8 mouse cellular contexts compared by ENCODE assay signal in genomic region chr9:27192761-27193591, GRCm38 (mm10). TPM values are rescaled to one million over a fixed set of nuclear protein-coding genes. Genes with fewer than 3 reads are reported as not detected.
DNase-seq lines count a peak whose midpoint lies in the region; ATAC-seq and TF ChIP-seq lines count a peak whose summit lies in the region.

No protein-coding gene starts in this region.

- peak; percentile 68 for DNase-seq in cerebellum, adult 11-12 months
- no peak for DNase-seq in cerebellum, postnatal 4 days (ENCODE audit: low spot score in 2 of 2)
- DNase-seq in heart, postnatal 0 days (ENCODE audit: low spot score), result peak; percentile 15
- peak; percentile 83 for DNase-seq in midbrain, embryonic 11.5 days (ENCODE audit: low spot score, missing footprints)
- no peak for DNase-seq in thymus, postnatal 10 days (ENCODE audit: low spot score in 2 of 2)
- no peak for DNase-seq in spleen, postnatal 36 days (ENCODE audit: low spot score in 2 of 2)
- no peak for DNase-seq in adipocyte (ENCODE audit: low spot score)

- peak overlapping the region; percentile 62; the same call in 1 of the 2 replicates for H3K4me2 ChIP-seq in heart, postnatal 0 days (ENCODE audit: low read depth, low read length)
- no peak overlapping the region for H3K4me2 ChIP-seq in midbrain, embryonic 11.5 days

- no peaks in the 10 kb centered on the region for H3K27me3 ChIP-seq in heart, postnatal 0 days (ENCODE audit: control insufficient read depth, insufficient read depth, low read length)
- H3K27me3 ChIP-seq in midbrain, embryonic 11.5 days (ENCODE audit: control insufficient read depth, insufficient read depth, low read length), result no peaks in the 10 kb centered on the region

- WGBS in heart, postnatal 0 days, result 65% methylated on average over 10 of the region's 10 CpGs
- 68% methylated on average over 10 of the region's 10 CpGs for WGBS in midbrain, embryonic 11.5 days

- no peak for TF ChIP-seq EP300 in heart, postnatal 0 days (IDR thresholded peaks at IDR 0.05; ENCODE audit: low read depth)

- peak overlapping the region; percentile 89 for H3K27ac ChIP-seq in heart, postnatal 0 days (ENCODE audit: low read depth)
- no peak overlapping the region for H3K27ac ChIP-seq in midbrain, embryonic 11.5 days (ENCODE audit: low read depth, low read length)

- no peak overlapping the region for H3K9ac ChIP-seq in heart, postnatal 0 days (replicated peaks; ENCODE audit: low read depth, low read length)
- no peak overlapping the region for H3K9ac ChIP-seq in midbrain, embryonic 11.5 days (ENCODE audit: low read length)

- TF ChIP-seq CTCF in heart, postnatal 0 days (IDR thresholded peaks at IDR 0.05; ENCODE audit: low read depth), result no peak

- H3K36me3 ChIP-seq in heart, postnatal 0 days (replicated peaks; ENCODE audit: control insufficient read depth, insufficient read depth, low read length), result no peaks in the 10 kb centered on the region
- no peaks in the 10 kb centered on the region for H3K36me3 ChIP-seq in midbrain, embryonic 11.5 days (ENCODE audit: control insufficient read depth, insufficient read depth, low read length)

- peaks cover 14% of the 10 kb centered on the region for H3K4me1 ChIP-seq in heart, postnatal 0 days (ENCODE audit: control insufficient read depth, insufficient read depth)
- H3K4me1 ChIP-seq in midbrain, embryonic 11.5 days (ENCODE audit: control insufficient read depth, insufficient read depth, low read length), result peaks cover 15% of the 10 kb centered on the region

- peak; percentile 82 for ATAC-seq in common myeloid progenitor, adult 5-6 weeks (replicated peaks; ENCODE audit: low read depth, poor library complexity, severe bottlenecking)
- ATAC-seq in heart, postnatal 0 days (ENCODE audit: insufficient read depth, low read depth), result no peak
- no peak for ATAC-seq in midbrain, embryonic 11.5 days (ENCODE audit: low FRiP score)

- H3K9me3 ChIP-seq in heart, postnatal 0 days (replicated peaks; ENCODE audit: control insufficient read depth, low read length), result no peaks in the 10 kb centered on the region
- no peaks in the 10 kb centered on the region for H3K9me3 ChIP-seq in midbrain, embryonic 11.5 days (ENCODE audit: control insufficient read depth, low read length)

- H3K4me3 ChIP-seq in heart, postnatal 0 days (ENCODE audit: low read depth, low read length), result no peak overlapping the region
- no peak overlapping the region for H3K4me3 ChIP-seq in midbrain, embryonic 11.5 days (ENCODE audit: low read depth, low read length)

RNA-seq across cellular contexts. Expression of gene Jam3, which starts 37.8 kb away (rescaled TPM):
- total RNA-seq in common myeloid progenitor, adult 5-6 weeks (2017), result 0.14 TPM in 1 of 2 replicates, not detected in the other
- 16.1 and 28.2 TPM in 2 replicates for total RNA-seq in heart, postnatal 0 days (2014; rRNA removed; ENCODE audit: low replicate concordance)
- polyA plus RNA-seq in heart, postnatal 0 days (2015; fragmentation: Nextera tagmentation; extraction: Ambion mirVana), result 25.5 and 25.7 TPM in 2 replicates
- 170 and 171 TPM in 2 replicates for polyA plus RNA-seq in midbrain, embryonic 11.5 days (2014; fragmentation: Nextera tagmentation; extraction: Ambion mirVana)

Comparison
In these comparisons a context has a peak if more than half of its experiments do, and no peak if none do; other contexts are left out.
1. DNase-seq: peak in cerebellum, adult 11-12 months (single experiment), heart, postnatal 0 days (single experiment) and midbrain, embryonic 11.5 days (single experiment); none in cerebellum, postnatal 4 days (0 of 2), thymus, postnatal 10 days (0 of 2), spleen, postnatal 36 days (0 of 2) and adipocyte (single experiment).
2. RNA of gene Jam3, which starts 37.8 kb away (total RNA-seq): 16.1 to 28.2 TPM in heart, postnatal 0 days; 0.14 TPM in common myeloid progenitor, adult 5-6 weeks; every median in the first group is over 10 times any median in the second.